Mouse (Mus musculus) MEL (cell line): Measurements from ENCODE around the gene Smchd1.

Experiments used
- ETS1 ChIP-seq: IDR thresholded peaks from 2 replicates; pipeline ENCODE4 v1.6.1; 2012; ENCODE audit warnings: low read depth, mild to moderate bottlenecking, inconsistent platforms, low read length, improper control_type of control experiment, moderate library complexity
- GATA1 ChIP-seq: IDR thresholded peaks from 2 replicates; pipeline ENCODE4 v1.6.1; 2011; ENCODE audit warnings: low read depth, low read length, improper control_type of control experiment
- MAX ChIP-seq: IDR thresholded peaks from 2 replicates; pipeline ENCODE4 v1.6.1; 2011; ENCODE audit warnings: low read length, improper control_type of control experiment
- POLR2A ChIP-seq, 2 experiments: IDR thresholded peaks; 2 replicates each; pipeline ENCODE4 v1.6.1; 2011 to 2012; ENCODE audit warnings: low read length in 2 of 2, mild to moderate bottlenecking in 2 of 2, control low read depth in 1 of 2, improper control_type of control experiment in 1 of 2, low read depth in 1 of 2, moderate library complexity in 1 of 2; ENCODE audit not compliant: control insufficient read depth in 1 of 2, insufficient read depth in 1 of 2, poor library complexity in 1 of 2
- POLR2AphosphoS5 ChIP-seq: IDR thresholded peaks from 2 replicates; pipeline ENCODE4 v1.6.1; 2012; ENCODE audit warnings: low read depth, borderline replicate concordance, mild to moderate bottlenecking, inconsistent platforms, low read length, moderate library complexity, mixed read lengths
- USF1 ChIP-seq: IDR thresholded peaks from 2 replicates; pipeline ENCODE4 v1.6.1; 2014; ENCODE audit warnings: low read depth, mild to moderate bottlenecking, inconsistent platforms, low read length, improper control_type of control experiment, moderate library complexity
- ZC3H11A ChIP-seq: IDR thresholded peaks from 2 replicates; pipeline ENCODE4 v1.6.1; 2012; ENCODE audit warnings: low read depth, mild to moderate bottlenecking, inconsistent platforms, low read length, improper control_type of control experiment

- no peak for TF ChIP-seq GATA1
- no peak for TF ChIP-seq ZC3H11A
- peak; percentile 71 for TF ChIP-seq ETS1
- no peak for TF ChIP-seq POLR2AphosphoS5
- TF ChIP-seq MAX = peak; percentile 13; the same call in 1 of the 2 replicates
- TF ChIP-seq POLR2A (IDR thresholded peaks at IDR 0.05; ENCODE audit: control insufficient read depth in 1 of 2, insufficient read depth in 1 of 2, low read depth in 1 of 2, low read length in 2 of 2, poor library complexity in 1 of 2) = no peak; a peak in 1 of 4 replicates
- no peak for TF ChIP-seq USF1
These were observed 11.2 kb upstream of the Smchd1 start for GRCm38 (mm10) chr17:71486231-71486851.
